Comparison of ENCODE assay signal across 19 mouse cellular contexts in genomic region chr3:153776738-153777137, GRCm38 (mm10). TPM values are rescaled to one million over a fixed set of nuclear protein-coding genes. Genes with fewer than 3 reads are reported as not detected.
DNase-seq lines count a peak whose midpoint lies in the region; ATAC-seq and TF ChIP-seq lines count a peak whose summit lies in the region.
"Had no signal": no experiment of that assay in that cellular context is flagged by ENCODE, and none has a peak within 500 bp of the region (broad histone marks: within the 10 kb centered on the region; RNA-seq: fewer than 3 reads in every experiment).

No protein-coding gene starts in this region.

- no peaks in the 10 kb centered on the region for H3K27me3 ChIP-seq in liver, postnatal 0 days (ENCODE audit: insufficient read depth, low read length)
- H3K27me3 ChIP-seq in liver, embryonic 11.5 days (replicated peaks; ENCODE audit: control insufficient read depth, insufficient read depth, low read length): no peaks in the 10 kb centered on the region; the same call in 1 of the 2 replicates
- no peaks in the 10 kb centered on the region for H3K27me3 ChIP-seq in liver, embryonic 15.5 days
- H3K27me3 ChIP-seq in forebrain, embryonic 16.5 days (replicated peaks; ENCODE audit: control insufficient read depth, insufficient read depth, low read length): no peaks in the 10 kb centered on the region
- H3K27me3 ChIP-seq: embryonic facial prominence, embryonic 13.5 days; hindbrain, embryonic 15.5 days had no signal

- H3K27ac ChIP-seq in liver, postnatal 0 days (ENCODE audit: low read depth): no peak overlapping the region
- no peak overlapping the region for H3K27ac ChIP-seq in liver, embryonic 11.5 days (ENCODE audit: low read depth, low read length)
- no peak overlapping the region for H3K27ac ChIP-seq in liver, embryonic 15.5 days (replicated peaks)
- H3K27ac ChIP-seq in forebrain, embryonic 16.5 days (ENCODE audit: low read length): no peak overlapping the region
- H3K27ac ChIP-seq: embryonic facial prominence, embryonic 13.5 days; forebrain, embryonic 10.5 days; heart, adult 2 months; hindbrain, embryonic 15.5 days had no signal

- no peak for TF ChIP-seq EP300 in liver, postnatal 0 days (IDR thresholded peaks at IDR 0.05; ENCODE audit: low read depth)

- DNase-seq in liver: peak; percentile 77
- no peak for DNase-seq in liver, postnatal 0 days
- no peak for DNase-seq in liver, embryonic 11.5 days (ENCODE audit: low spot score)
- no peak for DNase-seq in left cerebral cortex, adult 18-20 months (ENCODE audit: low spot score in 2 of 2)
- no peak for DNase-seq in cerebellum, postnatal 25 days
- DNase-seq: adrenal gland, postnatal 10 days; cerebellum, adult 11 months; cerebellum, adult 9-10 months; cerebellum, postnatal 36 days; gastrocnemius, postnatal 14 days; heart, adult 2 months; heart, postnatal 36 days had no signal

- 49% methylated on average over 2 of the region's 2 CpGs for WGBS in liver, postnatal 0 days (ENCODE audit: insufficient replicate concordance)
- WGBS in liver, embryonic 11.5 days: 43% methylated on average over 2 of the region's 2 CpGs
- 12% methylated on average over 2 of the region's 2 CpGs for WGBS in liver, embryonic 15.5 days (ENCODE audit: insufficient replicate concordance)
- WGBS in forebrain, embryonic 16.5 days: 70% methylated on average over 2 of the region's 2 CpGs

- peaks cover 10% of the 10 kb centered on the region; the same call in 1 of the 2 replicates for H3K4me1 ChIP-seq in liver, postnatal 0 days (ENCODE audit: insufficient read depth)
- peaks cover 16% of the 10 kb centered on the region for H3K4me1 ChIP-seq in liver, embryonic 11.5 days (replicated peaks; ENCODE audit: control insufficient read depth, insufficient read depth, low read length)
- H3K4me1 ChIP-seq in liver, embryonic 15.5 days (replicated peaks): peaks cover 39% of the 10 kb centered on the region
- H3K4me1 ChIP-seq in forebrain, embryonic 16.5 days (replicated peaks; ENCODE audit: control insufficient read depth, insufficient read depth, low read length): no peaks in the 10 kb centered on the region
- H3K4me1 ChIP-seq: forebrain, embryonic 10.5 days; hindbrain, embryonic 15.5 days had no signal

- H3K9ac ChIP-seq in liver, postnatal 0 days (replicated peaks): no peak overlapping the region
- peak overlapping the region; percentile 31; the same call in 1 of the 2 replicates for H3K9ac ChIP-seq in liver, embryonic 11.5 days (ENCODE audit: low read depth, low read length)
- no peak overlapping the region for H3K9ac ChIP-seq in liver, embryonic 15.5 days
- H3K9ac ChIP-seq in forebrain, embryonic 16.5 days (replicated peaks; ENCODE audit: low read depth, low read length): no peak overlapping the region
- H3K9ac ChIP-seq: embryonic facial prominence, embryonic 13.5 days; hindbrain, embryonic 15.5 days had no signal

- no peak overlapping the region for H3K4me3 ChIP-seq in liver, postnatal 0 days (ENCODE audit: low read depth, low read length)
- H3K4me3 ChIP-seq in liver, embryonic 11.5 days (ENCODE audit: low read depth, low read length): no peak overlapping the region
- no peak overlapping the region for H3K4me3 ChIP-seq in liver, embryonic 15.5 days (replicated peaks)
- no peak overlapping the region for H3K4me3 ChIP-seq in forebrain, embryonic 16.5 days (replicated peaks; ENCODE audit: low read length)
- H3K4me3 ChIP-seq: embryonic facial prominence, embryonic 13.5 days; forebrain, embryonic 10.5 days; heart, adult 2 months; hindbrain, embryonic 15.5 days had no signal

- H3K36me3 ChIP-seq in liver, postnatal 0 days (replicated peaks; ENCODE audit: insufficient read depth, low read length): no peaks in the 10 kb centered on the region
- H3K36me3 ChIP-seq in liver, embryonic 11.5 days (ENCODE audit: control insufficient read depth, insufficient read depth, low read length): no peaks in the 10 kb centered on the region
- no peaks in the 10 kb centered on the region for H3K36me3 ChIP-seq in liver, embryonic 15.5 days (replicated peaks)
- H3K36me3 ChIP-seq in forebrain, embryonic 16.5 days (ENCODE audit: control insufficient read depth, insufficient read depth): no peaks in the 10 kb centered on the region
- H3K36me3 ChIP-seq: embryonic facial prominence, embryonic 13.5 days; forebrain, embryonic 10.5 days; hindbrain, embryonic 15.5 days had no signal

- H3K9me3 ChIP-seq in liver, postnatal 0 days (ENCODE audit: low read length): no peaks in the 10 kb centered on the region
- H3K9me3 ChIP-seq in liver, embryonic 11.5 days (ENCODE audit: control insufficient read depth, low read length): no peaks in the 10 kb centered on the region
- no peaks in the 10 kb centered on the region for H3K9me3 ChIP-seq in liver, embryonic 15.5 days (replicated peaks)
- no peaks in the 10 kb centered on the region for H3K9me3 ChIP-seq in forebrain, embryonic 16.5 days (ENCODE audit: control insufficient read depth, low read length)
- H3K9me3 ChIP-seq: embryonic facial prominence, embryonic 13.5 days; forebrain, embryonic 10.5 days; hindbrain, embryonic 15.5 days had no signal

- no peak for ATAC-seq in liver, postnatal 0 days
- ATAC-seq in liver, embryonic 11.5 days (replicated peaks; ENCODE audit: low FRiP score): peak; percentile 70
- peak; percentile 43; the same call in 1 of the 2 replicates for ATAC-seq in liver, embryonic 15.5 days (ENCODE audit: insufficient read depth)
- ATAC-seq in forebrain, embryonic 16.5 days: no peak
- ATAC-seq: forebrain, embryonic 14.5 days; intestine, postnatal 0 days had no signal

- no peak for TF ChIP-seq CTCF in liver, postnatal 0 days (IDR thresholded peaks at IDR 0.05; ENCODE audit: low read depth)

- no peak overlapping the region for H3K4me2 ChIP-seq in liver, postnatal 0 days (ENCODE audit: low read depth, low read length)
- peak overlapping the region; percentile 28 for H3K4me2 ChIP-seq in liver, embryonic 11.5 days
- peak overlapping the region; percentile 23; the same call in 1 of the 2 replicates for H3K4me2 ChIP-seq in liver, embryonic 15.5 days
- no peak overlapping the region for H3K4me2 ChIP-seq in forebrain, embryonic 16.5 days (ENCODE audit: low read length)
- H3K4me2 ChIP-seq: embryonic facial prominence, embryonic 13.5 days; hindbrain, embryonic 15.5 days had no signal

RNA-seq across cellular contexts. Expression of gene St6galnac3, which starts 51.8 kb away (rescaled TPM):
- 4.5 and 5.0 TPM in 2 replicates for polyA plus RNA-seq in liver, postnatal 0 days (2015; fragmentation: Nextera tagmentation; extraction: Ambion mirVana)
- polyA plus RNA-seq in liver, embryonic 11.5 days (2014; fragmentation: Nextera tagmentation; extraction: Ambion mirVana): 21.8 and 27.2 TPM in 2 replicates
- polyA plus RNA-seq in liver, embryonic 15.5 days (2015; fragmentation: Nextera tagmentation; extraction: Ambion mirVana): 10.1 and 10.2 TPM in 2 replicates
- total RNA-seq in left cerebral cortex, adult 18-20 months (2021): 10 to 100 TPM; 15.5 to 18.5 TPM
- polyA plus RNA-seq in forebrain, embryonic 16.5 days (2015; fragmentation: Nextera tagmentation; extraction: Ambion mirVana): 23.5 and 23.7 TPM in 2 replicates

Comparison
In these comparisons a context has a peak if more than half of its experiments do, and no peak if none do; other contexts are left out.
1. ATAC-seq: peak in liver, embryonic 11.5 days (single experiment) and liver, embryonic 15.5 days (single experiment); none in liver, postnatal 0 days (single experiment) and forebrain, embryonic 16.5 days (single experiment).
2. H3K4me2 ChIP-seq: peak in liver, embryonic 11.5 days (single experiment) and liver, embryonic 15.5 days (single experiment); none in liver, postnatal 0 days (single experiment) and forebrain, embryonic 16.5 days (single experiment).